Mouse (Mus musculus) heart, adult 2 months (tissue): ENCODE measurements around the gene Apol8.

Experiments used
- CTCF ChIP-seq: fragments of 200-600 bp; IDR thresholded peaks from 2 replicates; pipeline ENCODE4 v1.8.1; 2022; ENCODE audit warnings: antibody characterized with exemption, mild to moderate bottlenecking, moderate library complexity
- EP300 ChIP-seq: fragments of 200-500 bp; IDR thresholded peaks from 2 replicates; pipeline ENCODE4 v1.6.1; 2011; ENCODE audit warnings: low read depth, low read length, control low read depth; ENCODE audit not compliant: insufficient read depth
- POLR2A ChIP-seq: fragments of 200-500 bp; IDR thresholded peaks from 2 replicates; pipeline ENCODE4 v1.6.1; 2011; ENCODE audit warnings: mild to moderate bottlenecking, low read depth, low read length, control low read depth; ENCODE audit not compliant: insufficient read depth

DNA sequence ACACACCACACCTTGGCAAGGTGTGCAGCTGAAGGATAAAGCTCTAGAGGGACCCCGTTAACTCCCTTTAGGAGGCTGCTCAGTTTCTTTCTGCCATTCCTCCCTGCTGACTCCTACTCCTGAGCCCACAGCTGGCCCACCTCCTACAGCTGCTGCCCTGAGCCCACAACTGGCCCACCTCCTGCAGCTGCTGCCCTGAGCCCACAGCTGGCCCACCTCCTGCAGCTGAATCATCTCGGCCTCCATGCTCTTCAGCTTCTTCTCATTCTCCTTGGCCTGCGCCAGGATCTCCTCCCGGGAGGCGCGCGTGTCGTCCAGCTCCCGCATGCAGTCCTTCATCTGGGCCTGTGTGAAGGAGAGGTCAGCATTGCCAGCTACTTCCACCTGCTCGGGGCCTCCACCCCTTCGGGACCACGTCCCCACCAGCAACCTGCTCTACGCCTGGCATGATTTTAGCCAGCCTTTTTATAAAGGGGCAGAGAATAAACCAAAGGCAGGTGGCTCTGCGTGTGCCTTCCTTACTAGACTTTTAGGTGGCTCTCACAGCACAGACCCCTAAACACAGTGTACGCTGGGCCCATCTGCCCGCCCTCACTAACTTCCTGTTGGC is 8.8 kb upstream of the Apol8 start:
- no peak for TF ChIP-seq CTCF
- TF ChIP-seq POLR2A = no peak
- TF ChIP-seq EP300 = no peak
